Mouse (Mus musculus) kidney, postnatal 25 days (tissue): Measurements from ENCODE around the gene Zfyve1.

Experiments
- DNase-seq, 2 experiments: peaks; one replicate each; pipeline ENCODE4 v3.0.0; 2021; ENCODE audit warnings: mixed read lengths in 2 of 2

The Zfyve1 gene

DNA sequence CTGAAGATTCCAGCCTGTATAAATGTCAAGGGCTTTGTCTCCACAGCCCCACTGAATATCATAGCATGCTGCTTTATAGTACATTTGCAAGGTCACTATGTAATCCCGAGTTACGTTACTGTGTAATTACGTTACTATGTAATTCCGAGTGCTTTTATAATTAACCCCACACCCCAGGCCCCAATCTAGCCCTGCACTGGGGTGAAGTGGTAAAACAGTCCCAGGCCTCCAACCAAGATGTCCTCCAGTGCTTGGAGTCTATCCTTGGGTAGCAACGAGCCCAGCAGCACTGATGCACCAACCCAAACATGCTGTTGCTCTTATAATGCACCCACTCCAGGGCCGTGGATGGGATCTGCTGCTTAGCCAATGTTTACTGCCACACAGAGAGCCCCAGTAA, 74.0 kb downstream of the Zfyve1 start:
- DNase-seq: no peak

DNA sequence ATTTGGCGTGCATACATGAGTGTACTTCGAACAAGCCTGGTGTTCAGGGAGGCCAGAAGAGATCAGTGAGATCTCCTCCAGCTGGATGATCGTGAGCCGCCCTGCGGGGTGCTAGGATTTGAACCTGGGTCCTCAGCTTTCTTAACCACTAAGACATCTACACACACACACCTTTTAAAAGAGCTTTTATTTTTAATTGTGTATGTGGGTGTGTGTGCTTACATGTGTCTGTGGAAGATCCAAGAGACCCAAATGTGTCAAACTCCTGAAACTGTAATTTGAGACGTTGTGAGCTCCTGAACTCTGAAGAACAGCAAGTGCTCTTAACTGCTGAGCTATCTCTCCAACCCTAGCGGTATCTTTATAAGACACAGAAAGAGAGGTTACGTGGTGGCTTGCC, 75.9 kb downstream of the Zfyve1 start:
- DNase-seq: no peak

DNA sequence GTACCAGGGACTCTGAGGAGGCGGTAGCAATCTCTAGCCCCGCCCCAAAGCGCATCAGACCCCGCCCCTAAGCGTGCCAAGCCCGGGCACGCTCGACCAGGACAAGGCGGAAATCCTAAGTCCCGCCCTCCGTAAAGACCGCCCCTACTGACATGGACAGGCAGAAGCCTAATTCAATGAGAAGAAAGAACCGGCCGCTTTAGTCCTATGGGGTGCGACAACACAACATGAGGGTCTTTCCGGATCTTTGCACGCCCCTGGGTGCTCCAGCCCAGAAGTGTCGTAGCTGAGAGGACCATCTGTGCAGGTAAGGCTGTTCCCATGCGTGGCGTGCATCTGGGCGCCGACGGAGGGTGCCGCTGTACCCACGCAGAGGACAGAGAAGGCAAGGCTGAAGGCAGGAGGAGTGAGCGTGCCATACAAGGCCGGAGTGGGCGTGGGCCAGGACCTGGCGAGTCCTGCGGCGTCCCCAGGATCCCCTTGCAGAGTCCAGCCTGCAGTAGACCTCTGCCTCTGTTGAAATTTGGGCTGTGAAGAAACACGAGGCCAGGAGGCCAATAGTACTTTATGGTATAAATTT, 76.6 kb downstream of the Zfyve1 start, which contains the start of gene Dcaf4:
Dcaf4 (plus strand) TSS at position 156 of the 580 bp plus-strand sequence.
- DNase-seq: peak; percentile 98 to 99

DNA sequence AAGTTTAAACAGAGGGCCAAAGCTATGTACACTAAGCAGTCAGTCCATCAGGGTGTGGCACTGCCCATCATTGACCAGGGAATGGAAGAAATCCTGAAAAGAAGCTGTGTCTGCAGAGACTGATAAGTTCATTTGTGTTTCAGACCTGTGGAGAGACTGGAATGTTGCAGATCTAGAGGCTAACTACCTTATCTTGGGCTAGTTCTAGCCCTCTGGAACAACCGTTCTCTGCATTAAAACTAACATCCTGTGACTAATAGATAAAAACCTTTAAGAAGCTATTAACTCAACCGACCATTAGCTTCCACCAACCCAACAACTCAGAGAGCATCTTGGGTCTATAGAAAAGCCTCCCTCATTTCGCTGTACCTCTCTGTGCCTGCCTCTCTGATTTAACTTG, 79.4 kb downstream of the Zfyve1 start:
- DNase-seq: no peak

DNA sequence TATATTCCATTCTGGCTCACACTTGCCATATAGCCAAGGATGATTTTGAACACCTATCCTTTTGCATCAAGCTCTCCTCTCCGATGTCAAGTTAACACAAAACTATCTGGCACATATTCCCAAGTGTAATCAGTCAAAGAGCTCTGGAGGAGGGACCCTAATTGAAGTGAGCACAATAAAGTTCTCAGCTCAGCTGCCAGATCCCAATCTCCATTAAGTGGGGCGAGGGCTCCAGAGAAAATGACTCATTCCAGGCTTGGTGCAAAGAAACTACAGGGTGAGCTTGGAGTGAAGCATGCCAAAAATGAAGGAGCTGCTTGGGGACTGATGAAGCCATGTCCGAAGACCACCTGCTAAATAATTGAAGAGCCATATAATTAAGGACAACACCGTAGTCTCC, 82.8 kb downstream of the Zfyve1 start:
- no peak for DNase-seq

DNA sequence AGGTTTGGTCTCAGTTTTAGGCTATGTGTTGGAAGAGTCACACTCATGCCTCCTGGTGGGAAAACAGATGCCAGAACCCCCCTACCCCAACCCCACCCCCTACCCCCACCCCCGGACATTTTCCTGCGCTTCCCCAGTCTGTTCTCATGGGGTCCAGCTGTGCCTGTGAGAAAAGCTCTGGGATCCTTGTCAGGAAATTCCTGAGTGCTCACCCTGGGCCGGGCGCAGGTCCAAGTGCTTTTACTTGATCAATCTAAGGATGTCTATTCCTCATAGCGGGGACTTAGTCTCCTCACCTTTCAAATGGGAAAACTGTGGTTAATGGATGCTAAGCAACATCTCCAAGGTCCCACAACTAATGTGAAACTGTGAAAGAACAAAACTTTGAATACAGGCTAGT, 83.8 kb downstream of the Zfyve1 start:
- peak; percentile 49 to 70 for DNase-seq

DNA sequence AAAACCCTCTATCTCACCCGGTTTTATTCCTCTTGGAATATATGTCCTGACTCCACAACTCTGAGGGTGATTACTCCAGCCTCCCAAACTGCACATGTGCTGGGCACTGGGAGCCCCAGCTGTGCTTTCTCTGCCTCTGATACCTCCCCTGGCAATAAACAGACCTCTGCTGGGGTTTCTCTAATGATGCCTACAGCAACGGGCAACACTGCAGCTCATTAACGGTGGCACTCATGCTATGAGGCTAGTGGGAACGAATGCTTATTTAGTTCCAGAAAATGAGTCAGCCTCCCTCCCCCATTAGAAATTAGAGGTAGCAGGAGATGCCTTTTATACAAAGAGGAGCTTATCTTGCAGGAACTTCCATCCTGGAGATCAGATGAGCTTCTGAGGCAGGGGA, 84.2 kb downstream of the Zfyve1 start:
- no peak for DNase-seq

DNA sequence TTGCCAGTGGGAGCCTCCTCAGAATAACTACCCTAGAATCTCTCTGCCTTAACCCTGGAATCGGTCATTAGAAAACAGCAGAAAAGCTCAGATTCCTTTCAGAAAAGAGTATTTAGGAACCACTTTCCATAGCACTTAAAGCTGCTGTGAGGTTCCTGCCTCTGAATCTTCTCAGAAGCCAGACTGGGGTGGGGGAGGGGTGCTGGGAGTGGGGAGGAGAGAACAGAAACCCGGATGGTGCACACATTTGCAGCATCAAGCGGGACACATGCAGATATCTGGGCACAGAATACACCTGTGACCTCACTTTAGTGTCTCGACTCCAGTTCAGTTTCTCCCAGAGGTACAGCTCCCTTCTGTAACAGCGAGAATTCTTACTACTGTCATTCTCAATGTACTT, 86.4 kb downstream of the Zfyve1 start:
- no peak for DNase-seq

DNA sequence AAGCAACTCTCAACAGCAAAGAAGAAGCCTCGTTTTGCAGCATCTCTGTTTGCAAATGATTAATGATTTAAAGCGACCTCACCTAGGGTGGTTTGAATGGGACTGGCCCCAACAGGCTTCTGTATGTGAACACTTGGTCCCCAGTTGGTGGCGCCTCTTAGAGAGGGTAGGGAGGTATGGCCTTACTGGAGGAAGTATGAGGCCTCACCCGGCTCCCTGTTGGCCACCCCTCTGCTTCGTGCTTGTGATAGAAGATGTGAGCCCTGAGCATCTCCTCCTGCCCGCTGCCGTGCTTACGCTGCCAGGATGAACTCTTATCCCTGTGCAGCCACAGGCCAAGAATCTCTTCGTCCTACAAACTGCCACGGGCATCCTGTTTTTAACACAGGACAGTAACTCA, 90.5 kb downstream of the Zfyve1 start:
- DNase-seq: no peak

DNA sequence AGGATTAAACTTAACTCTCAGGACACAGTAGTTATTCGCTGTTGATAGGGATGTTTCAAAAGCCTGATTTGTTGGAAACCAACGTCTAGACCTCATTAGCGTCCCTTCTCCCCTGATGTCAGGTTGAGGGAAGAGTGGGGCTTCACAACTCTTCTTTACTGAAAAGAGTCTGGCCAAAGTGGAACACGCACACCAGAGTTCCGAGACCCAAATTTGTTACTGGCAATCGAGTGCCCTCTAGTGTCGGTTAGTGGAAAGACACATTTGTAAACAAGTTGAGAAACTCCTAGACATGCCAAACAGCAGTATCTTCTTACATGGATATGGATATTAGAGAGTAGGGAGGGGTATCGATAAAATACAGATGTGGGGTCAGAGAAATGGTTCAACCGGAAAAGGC, 94.8 kb downstream of the Zfyve1 start:
- peak in 1 of 2 experiments; percentile 78 for DNase-seq

DNA sequence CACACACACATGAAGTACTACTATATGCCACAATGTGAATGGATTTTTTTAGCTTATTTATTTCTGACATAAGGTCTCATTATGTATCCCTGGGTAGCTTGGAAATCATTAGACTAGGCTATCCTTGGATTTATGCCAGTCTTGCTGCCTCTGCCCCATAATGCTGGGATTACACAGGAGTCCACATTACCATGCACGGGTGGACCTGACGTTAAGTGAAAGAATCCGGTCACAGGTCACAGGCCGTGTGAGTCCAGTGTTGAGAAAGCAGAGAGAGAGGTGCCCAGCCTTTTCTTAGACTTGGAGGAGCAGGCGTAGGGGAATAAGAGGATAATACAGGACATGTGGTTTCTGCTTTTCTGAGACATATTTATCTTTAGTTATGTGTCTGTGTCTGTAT, 97.8 kb downstream of the Zfyve1 start:
- DNase-seq: peak; percentile 51 to 76

DNA sequence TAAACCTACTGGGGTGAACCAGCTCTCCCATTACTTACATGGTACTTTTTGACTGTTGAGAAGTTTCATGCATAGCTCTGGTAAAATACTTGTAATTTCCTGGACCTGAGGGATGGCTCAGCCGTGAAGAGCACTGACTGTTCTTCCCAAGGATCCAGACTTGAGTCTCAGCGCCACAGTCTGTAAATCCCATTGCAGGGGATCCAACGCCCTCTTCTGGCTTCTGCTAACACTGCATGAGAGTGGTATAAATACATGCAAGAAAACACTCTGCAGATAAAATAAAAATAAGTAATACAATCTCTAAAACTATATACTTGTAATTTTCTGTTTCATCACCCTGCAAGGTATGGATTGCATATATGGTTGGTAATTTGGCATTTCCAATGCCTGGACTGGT, 99.1 kb downstream of the Zfyve1 start:
- DNase-seq: no peak

DNA sequence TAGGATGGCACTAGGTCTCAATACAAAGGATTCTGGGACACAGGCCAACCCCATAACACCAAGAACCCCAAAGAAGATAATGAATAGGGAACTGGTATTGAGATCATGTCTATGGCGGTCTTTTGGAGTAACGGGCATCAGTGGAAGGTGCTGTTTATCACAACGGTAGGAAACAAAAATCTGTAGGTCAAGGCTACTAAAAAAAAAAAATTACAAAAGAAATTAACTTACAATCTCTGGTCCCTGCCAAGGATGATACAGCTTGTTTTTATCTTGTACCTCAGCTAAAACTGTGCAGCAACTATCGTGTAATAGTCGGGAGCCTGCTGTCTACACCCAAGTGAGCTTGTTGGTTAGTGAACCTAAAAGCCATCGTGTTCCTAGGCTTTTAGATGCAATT, 100.3 kb downstream of the Zfyve1 start:
- no peak for DNase-seq
